Mouse (Mus musculus): ENCODE measurements around the gene Zzef1.

Gene Zzef1

GRCm38 (mm10) chr11:72957318-72957717, 161.3 kb downstream of the Zzef1 start:
- no peak for DNase-seq (ENCODE audit: low spot score)

- no peak for DNase-seq (ENCODE audit: low spot score)
Measured at GRCm38 (mm10) chr11:72959924-72960679, 164.1 kb downstream of the Zzef1 start.

- DNase-seq (ENCODE audit: low spot score): no peak
Measured at GRCm38 (mm10) chr11:72960723-72961071, 164.7 kb downstream of the Zzef1 start.

- no peak for DNase-seq (ENCODE audit: low spot score)
Measured at GRCm38 (mm10) chr11:72961072-72961980, 165.3 kb downstream of the Zzef1 start, which contains the start of gene Atp2a3. Gene Atp2a3 (plus strand): TSS chr11:72961169.

- no peak for DNase-seq (ENCODE audit: low spot score)
Measured at GRCm38 (mm10) chr11:72962378-72962777, 166.4 kb downstream of the Zzef1 start.

- no peak for DNase-seq (ENCODE audit: low spot score)
Measured at GRCm38 (mm10) chr11:72963058-72963788, 167.2 kb downstream of the Zzef1 start.

- DNase-seq (ENCODE audit: low spot score): no peak
Measured at GRCm38 (mm10) chr11:72963789-72964294, 167.8 kb downstream of the Zzef1 start.

- no peak for DNase-seq (ENCODE audit: low spot score)
Measured at GRCm38 (mm10) chr11:72974995-72975503, 179.0 kb downstream of the Zzef1 start.
